Mouse (Mus musculus): Measurements from ENCODE around the gene Oas3.

GRCm38 (mm10) chr5:120710826-120711248 lies 66.6 kb downstream of the Oas3 start:
- no peak for TF ChIP-seq HCFC1 (IDR thresholded peaks at IDR 0.05; ENCODE audit: borderline replicate concordance, insufficient read depth, low read length)
- no peak for TF ChIP-seq ZC3H11A (IDR thresholded peaks at IDR 0.05; ENCODE audit: borderline replicate concordance, low read depth, low read length)
- no peak for TF ChIP-seq ZNF384 (IDR thresholded peaks at IDR 0.05; ENCODE audit: low read depth, low read length)
- TF ChIP-seq MAFK (IDR thresholded peaks at IDR 0.05; ENCODE audit: insufficient read depth, low read depth, low read length), result no peak

All from ES-E14 (cell line).